Mouse (Mus musculus): ENCODE results near the gene Kalrn.

DNA sequence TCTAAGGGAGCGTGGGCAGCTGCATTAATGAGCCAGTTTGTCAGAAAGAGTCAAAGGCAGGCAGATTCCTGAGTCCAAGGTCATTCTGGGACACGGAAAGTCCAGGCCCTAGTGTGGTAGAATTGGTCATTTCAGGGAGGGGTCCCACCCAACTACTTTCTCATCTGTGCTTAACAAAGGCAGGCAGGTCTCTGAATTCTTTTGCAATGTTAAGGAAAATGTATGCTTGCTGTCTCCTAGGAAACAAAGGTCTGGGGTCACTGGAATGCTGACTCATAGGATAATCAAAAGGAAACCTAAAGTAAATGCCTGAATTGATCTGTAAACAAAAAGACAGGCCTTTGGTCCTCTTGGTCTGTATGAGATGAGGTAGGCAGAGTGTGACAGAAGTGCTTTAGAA is 593.5 kb downstream of the Kalrn start:
- no peak for TF ChIP-seq GATA1 (IDR thresholded peaks at IDR 0.05; ENCODE audit: borderline replicate concordance, low read length)
- no peak for TF ChIP-seq FLI1 (IDR thresholded peaks at IDR 0.05; ENCODE audit: low read length)

Measured in megakaryocyte, embryonic 14.5 days (primary cell).